Mouse (Mus musculus): ENCODE data around the gene Tecpr1. TPM values are rescaled to one million over a fixed set of nuclear protein-coding genes. Genes with fewer than 3 reads are reported as not detected.

Tecpr1 gene
- polyA plus RNA-seq, 1 experiment from 2014 or later, result 15.3 TPM

DNA sequence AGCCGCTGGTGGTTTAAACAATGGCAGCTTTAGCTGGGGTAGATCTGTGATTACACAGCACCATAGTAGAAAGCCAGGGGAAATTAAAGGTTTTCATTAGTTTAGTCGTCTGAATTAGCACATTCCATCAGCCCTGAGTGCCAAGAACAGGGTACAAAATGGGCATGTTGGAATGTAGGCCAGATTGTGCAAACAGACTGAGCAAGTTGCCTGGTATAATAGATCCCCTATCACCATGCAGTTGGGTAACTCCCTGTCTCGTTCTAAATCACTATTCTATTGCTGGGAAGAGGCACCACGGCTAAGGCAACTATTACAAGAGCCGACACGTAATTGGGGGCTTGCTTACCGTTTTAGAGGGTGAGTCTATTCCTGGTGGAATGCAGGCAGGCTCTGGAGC lies 11.3 kb upstream of the Tecpr1 start:
- Histone ChIP-seq H3K4me1 (replicated peaks; ENCODE audit: insufficient read depth, low read length) (no peaks in the 10 kb centered on the region), H3K27me3 (ENCODE audit: insufficient read depth, low read length) (no peaks in the 10 kb centered on the region), H3K27ac (no peak overlapping the region), H3K4me3 (replicated peaks; ENCODE audit: low read depth, low read length) (no peak overlapping the region), H3K36me3 (ENCODE audit: insufficient read depth, low read length) (no peaks in the 10 kb centered on the region), H3K9ac (ENCODE audit: low read depth, low read length) (no peak overlapping the region), H3K4me2 (ENCODE audit: low read length) (no peak overlapping the region), H3K9me3 (replicated peaks; ENCODE audit: low read length) (no peaks in the 10 kb centered on the region)
- DNase-seq (ENCODE audit: low spot score) (no peak), ATAC-seq (replicated peaks; ENCODE audit: low FRiP score, low read depth) (no peak)
- TF ChIP-seq CTCF (IDR thresholded peaks at IDR 0.05; ENCODE audit: low read depth), result no peak
- 83% methylated on average over 7 of the region's 7 CpGs for WGBS

DNA sequence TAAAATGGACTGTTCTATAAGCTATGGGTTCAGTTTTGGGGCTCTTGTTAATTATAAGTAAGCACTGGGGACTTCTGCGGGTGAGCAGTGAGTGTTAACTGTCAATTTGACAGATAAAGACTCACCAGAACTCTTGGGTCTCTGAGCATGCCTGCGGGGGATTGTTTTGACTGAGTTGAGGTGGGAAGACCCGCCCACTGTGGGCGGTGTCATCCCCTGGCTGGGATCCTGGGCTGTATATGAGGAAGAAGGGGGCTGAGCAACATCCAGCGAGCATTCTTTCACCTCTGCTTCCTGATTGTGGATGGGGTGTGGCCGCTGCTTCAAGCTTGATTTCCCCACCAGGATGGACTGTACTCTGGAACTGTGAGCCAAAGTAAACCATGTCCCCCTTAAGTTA lies 10.8 kb upstream of the Tecpr1 start:
- Histone ChIP-seq H3K36me3 (ENCODE audit: insufficient read depth, low read length) (no peaks in the 10 kb centered on the region), H3K4me2 (ENCODE audit: low read length) (no peak overlapping the region), H3K4me3 (replicated peaks; ENCODE audit: low read depth, low read length) (no peak overlapping the region), H3K27ac (no peak overlapping the region), H3K27me3 (ENCODE audit: insufficient read depth, low read length) (no peaks in the 10 kb centered on the region), H3K4me1 (replicated peaks; ENCODE audit: insufficient read depth, low read length) (no peaks in the 10 kb centered on the region), H3K9me3 (replicated peaks; ENCODE audit: low read length) (no peaks in the 10 kb centered on the region), H3K9ac (ENCODE audit: low read depth, low read length) (no peak overlapping the region)
- DNase-seq (ENCODE audit: low spot score) (no peak), ATAC-seq (replicated peaks; ENCODE audit: low FRiP score, low read depth) (no peak)
- TF ChIP-seq CTCF (IDR thresholded peaks at IDR 0.05; ENCODE audit: low read depth), result no peak
- WGBS, result 68% methylated on average over 6 of the region's 6 CpGs

DNA sequence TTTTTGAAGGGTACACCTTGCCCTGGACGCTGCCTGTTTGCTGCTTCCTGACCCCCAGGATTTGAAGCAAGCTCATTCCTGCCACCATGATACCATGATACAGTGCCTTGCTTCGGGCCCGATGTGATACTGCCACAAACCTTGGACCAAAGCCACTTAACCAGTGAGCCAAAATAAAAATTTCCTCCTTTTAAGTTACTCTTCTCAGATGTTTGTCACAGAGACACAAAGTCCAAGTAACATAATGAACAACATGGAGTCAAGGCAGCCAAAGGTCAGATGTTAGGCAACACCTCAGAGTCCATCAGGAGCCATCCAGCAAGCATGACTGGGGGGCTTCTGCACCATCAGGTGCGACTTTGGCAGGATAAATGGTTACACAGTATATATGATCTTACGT lies 9.1 kb upstream of the Tecpr1 start:
- Histone ChIP-seq H3K4me2 (ENCODE audit: low read length) (no peak overlapping the region), H3K9ac (ENCODE audit: low read depth, low read length) (no peak overlapping the region), H3K36me3 (ENCODE audit: insufficient read depth, low read length) (no peaks in the 10 kb centered on the region), H3K9me3 (replicated peaks; ENCODE audit: low read length) (no peaks in the 10 kb centered on the region), H3K4me3 (replicated peaks; ENCODE audit: low read depth, low read length) (no peak overlapping the region), H3K4me1 (replicated peaks; ENCODE audit: insufficient read depth, low read length) (no peaks in the 10 kb centered on the region), H3K27me3 (ENCODE audit: insufficient read depth, low read length) (no peaks in the 10 kb centered on the region), H3K27ac (no peak overlapping the region)
- DNase-seq (ENCODE audit: low spot score), result no peak
- 87% methylated on average over 5 of the region's 5 CpGs for WGBS
- no peak for ATAC-seq (replicated peaks; ENCODE audit: low FRiP score, low read depth)
- no peak for TF ChIP-seq CTCF (IDR thresholded peaks at IDR 0.05; ENCODE audit: low read depth)

DNA sequence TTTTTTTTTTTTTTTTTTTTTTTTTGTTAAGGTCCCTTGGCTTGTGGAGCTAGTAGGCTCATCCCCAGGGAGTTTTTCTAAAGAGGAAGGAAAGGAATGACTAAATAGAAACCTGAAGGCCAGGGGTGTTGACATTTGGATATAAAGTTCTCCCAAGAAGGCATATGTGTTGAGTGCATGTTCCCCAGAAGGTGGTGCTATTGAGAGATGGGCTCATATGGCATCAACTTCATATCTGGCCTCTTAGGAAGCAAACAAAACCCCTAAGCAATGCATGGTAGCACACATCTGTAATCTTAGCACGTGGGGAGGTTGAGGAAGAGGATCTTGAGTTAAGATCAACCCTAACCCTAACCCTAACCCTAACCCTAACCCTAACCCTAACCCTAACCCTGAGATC lies 8.0 kb upstream of the Tecpr1 start:
- H3K9me3 ChIP-seq (replicated peaks; ENCODE audit: low read length), result no peaks in the 10 kb centered on the region
- ATAC-seq (replicated peaks; ENCODE audit: low FRiP score, low read depth) (no peak; the same call in 1 of the 2 replicates), DNase-seq (ENCODE audit: low spot score) (peak; percentile 40)
- 80% methylated on average over 1 of the region's 1 CpGs for WGBS
- no peaks in the 10 kb centered on the region for H3K36me3 ChIP-seq (ENCODE audit: insufficient read depth, low read length)
- peak; percentile 65 for TF ChIP-seq CTCF (IDR thresholded peaks at IDR 0.05; ENCODE audit: low read depth)
- H3K4me1 ChIP-seq (replicated peaks; ENCODE audit: insufficient read depth, low read length), result no peaks in the 10 kb centered on the region
- H3K4me3 ChIP-seq (replicated peaks; ENCODE audit: low read depth, low read length), result no peak overlapping the region
- H3K9ac ChIP-seq (ENCODE audit: low read depth, low read length), result no peak overlapping the region
- H3K27ac ChIP-seq, result no peak overlapping the region
- no peak overlapping the region for H3K4me2 ChIP-seq (ENCODE audit: low read length)
- H3K27me3 ChIP-seq (ENCODE audit: insufficient read depth, low read length), result no peaks in the 10 kb centered on the region

DNA sequence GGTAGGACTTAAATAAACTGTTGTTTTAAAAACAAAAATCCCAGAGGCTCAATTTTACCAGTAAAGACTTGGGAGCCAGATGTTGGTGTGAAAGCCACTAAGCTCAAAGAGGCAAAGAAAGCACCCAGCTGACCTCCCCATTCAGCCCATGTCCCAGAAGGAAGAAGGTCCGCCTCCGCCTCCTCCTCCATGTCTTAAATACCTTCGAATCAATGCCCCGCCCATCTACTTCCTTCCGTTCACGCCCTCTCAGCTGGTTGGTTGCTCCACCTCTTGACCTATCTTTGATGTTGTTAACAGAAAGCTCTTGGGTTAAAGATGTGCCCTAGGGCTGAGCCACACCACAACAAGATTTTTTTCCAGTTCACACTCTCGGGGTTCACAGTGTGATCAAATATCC lies 6.8 kb upstream of the Tecpr1 start:
- no peak for ATAC-seq (replicated peaks; ENCODE audit: low FRiP score, low read depth)
- 87% methylated on average over 7 of the region's 7 CpGs for WGBS

DNA sequence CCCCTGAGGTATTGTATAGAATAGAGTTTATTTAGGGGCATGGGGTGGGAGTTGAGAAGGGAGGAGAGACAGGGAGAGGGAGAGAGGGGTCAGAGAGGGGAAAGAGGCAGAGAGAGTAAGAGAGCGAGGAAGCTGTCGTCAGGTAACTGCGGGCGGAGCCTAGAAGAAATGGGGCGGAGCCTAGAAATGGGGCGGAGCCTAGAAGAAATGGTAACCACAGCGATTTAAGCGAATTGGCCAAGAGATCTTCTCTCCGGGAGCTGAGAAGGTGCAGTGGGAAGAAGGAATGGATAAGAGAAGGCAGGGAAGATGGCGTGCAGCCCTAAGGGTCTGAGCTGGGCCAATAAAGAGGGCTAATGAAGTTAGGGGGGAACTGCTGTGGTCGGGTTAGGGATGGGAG lies 2.8 kb upstream of the Tecpr1 start:
- no peak overlapping the region for H3K27ac ChIP-seq
- H3K36me3 ChIP-seq (ENCODE audit: insufficient read depth, low read length), result no peaks in the 10 kb centered on the region
- H3K9ac ChIP-seq (ENCODE audit: low read depth, low read length), result no peak overlapping the region
- no peak overlapping the region for H3K4me2 ChIP-seq (ENCODE audit: low read length)
- WGBS, result 36% methylated on average over 11 of the region's 11 CpGs
- DNase-seq (ENCODE audit: low spot score) (no peak), ATAC-seq (replicated peaks; ENCODE audit: low FRiP score, low read depth) (no peak)
- H3K27me3 ChIP-seq (ENCODE audit: insufficient read depth, low read length), result no peaks in the 10 kb centered on the region
- no peaks in the 10 kb centered on the region for H3K9me3 ChIP-seq (replicated peaks; ENCODE audit: low read length)
- peaks cover 15% of the 10 kb centered on the region for H3K4me1 ChIP-seq (replicated peaks; ENCODE audit: insufficient read depth, low read length)
- TF ChIP-seq CTCF (IDR thresholded peaks at IDR 0.05; ENCODE audit: low read depth), result no peak
- no peak overlapping the region for H3K4me3 ChIP-seq (replicated peaks; ENCODE audit: low read depth, low read length)

More for the DNA sequence above, 6.8 kb upstream of the Tecpr1 start:
- Histone ChIP-seq H3K4me3 (replicated peaks; ENCODE audit: low read depth, low read length) (no peak overlapping the region), H3K4me1 (replicated peaks; ENCODE audit: insufficient read depth, low read length) (no peaks in the 10 kb centered on the region), H3K9ac (ENCODE audit: low read depth, low read length) (no peak overlapping the region), H3K9me3 (replicated peaks; ENCODE audit: low read length) (no peaks in the 10 kb centered on the region), H3K36me3 (ENCODE audit: insufficient read depth, low read length) (no peaks in the 10 kb centered on the region), H3K27ac (no peak overlapping the region), H3K4me2 (ENCODE audit: low read length) (no peak overlapping the region), H3K27me3 (ENCODE audit: insufficient read depth, low read length) (no peaks in the 10 kb centered on the region)
- no peak for DNase-seq (ENCODE audit: low spot score)
- TF ChIP-seq CTCF (IDR thresholded peaks at IDR 0.05; ENCODE audit: low read depth), result no peak

Measured in kidney, postnatal 0 days (tissue).